ENCODE assay signal across 9 mouse cellular contexts in the genomic region with DNA sequence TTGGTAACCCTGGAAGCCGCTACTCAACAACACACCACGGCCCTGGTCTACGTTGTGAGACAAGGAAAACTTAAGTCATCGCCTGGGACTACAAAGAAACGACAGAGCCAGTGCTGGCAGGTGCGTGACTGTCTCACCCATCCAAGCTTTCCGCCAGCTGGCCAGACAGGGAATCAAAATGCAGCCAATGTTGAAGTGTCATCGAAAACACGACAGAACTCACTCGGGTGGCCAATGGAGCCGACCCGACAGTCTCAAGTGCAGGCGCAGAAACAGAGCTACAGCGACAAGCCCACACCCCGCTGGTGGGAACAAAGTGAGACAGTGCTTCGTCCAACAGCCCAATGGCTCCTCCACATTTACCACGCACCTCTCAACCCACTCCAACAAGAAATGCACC. TPM values are rescaled to one million over a fixed set of nuclear protein-coding genes. Genes with fewer than 3 reads are reported as not detected.
DNase-seq lines count a peak whose midpoint lies in the region; ATAC-seq lines count a peak whose summit lies in the region.
"Had no signal": no experiment of that assay in that cellular context is flagged by ENCODE, and none has a peak within 500 bp of the region (broad histone marks: within the 10 kb centered on the region; RNA-seq: fewer than 3 reads in every experiment).

No protein-coding gene starts in this region.

- no peaks in the 10 kb centered on the region for H3K36me3 ChIP-seq in embryonic facial prominence, embryonic 12.5 days
- peaks cover 14% of the 10 kb centered on the region for H3K36me3 ChIP-seq in embryonic facial prominence, embryonic 10.5 days (replicated peaks)
- peaks cover 4% of the 10 kb centered on the region; the same call in 1 of the 2 replicates for H3K36me3 ChIP-seq in embryonic facial prominence, embryonic 13.5 days

- H3K9ac ChIP-seq in embryonic facial prominence, embryonic 12.5 days = no peak overlapping the region
- no peak overlapping the region; the same call in 1 of the 2 replicates for H3K9ac ChIP-seq in embryonic facial prominence, embryonic 13.5 days

- H3K9me3 ChIP-seq in embryonic facial prominence, embryonic 12.5 days = no peaks in the 10 kb centered on the region
- H3K9me3 ChIP-seq in embryonic facial prominence, embryonic 10.5 days = no peaks in the 10 kb centered on the region
- no peaks in the 10 kb centered on the region for H3K9me3 ChIP-seq in embryonic facial prominence, embryonic 13.5 days

- H3K4me3 ChIP-seq in embryonic facial prominence, embryonic 12.5 days = no peak overlapping the region
- no peak overlapping the region for H3K4me3 ChIP-seq in embryonic facial prominence, embryonic 10.5 days
- H3K4me3 ChIP-seq in embryonic facial prominence, embryonic 13.5 days = no peak overlapping the region

- H3K4me2 ChIP-seq in embryonic facial prominence, embryonic 12.5 days (replicated peaks) = no peak overlapping the region
- no peak overlapping the region for H3K4me2 ChIP-seq in embryonic facial prominence, embryonic 13.5 days

- peaks cover 54% of the 10 kb centered on the region for H3K4me1 ChIP-seq in embryonic facial prominence, embryonic 12.5 days
- H3K4me1 ChIP-seq in embryonic facial prominence, embryonic 10.5 days = peaks cover 77% of the 10 kb centered on the region
- H3K4me1 ChIP-seq in embryonic facial prominence, embryonic 13.5 days = peaks cover 73% of the 10 kb centered on the region

- H3K27ac ChIP-seq in embryonic facial prominence, embryonic 12.5 days = 0 out of 2 replicates have a peak overlapping the region, but pooled peaks have one; percentile 31
- no peak overlapping the region for H3K27ac ChIP-seq in embryonic facial prominence, embryonic 10.5 days (replicated peaks)
- peak overlapping the region; percentile 63 for H3K27ac ChIP-seq in embryonic facial prominence, embryonic 13.5 days

- H3K27me3 ChIP-seq in embryonic facial prominence, embryonic 12.5 days = no peaks in the 10 kb centered on the region
- no peaks in the 10 kb centered on the region for H3K27me3 ChIP-seq in embryonic facial prominence, embryonic 10.5 days (replicated peaks; ENCODE audit: low read depth, poor library complexity, severe bottlenecking)
- no peaks in the 10 kb centered on the region for H3K27me3 ChIP-seq in embryonic facial prominence, embryonic 13.5 days

- 83% methylated on average over 17 of the region's 17 CpGs for WGBS in embryonic facial prominence, embryonic 12.5 days
- WGBS in embryonic facial prominence, embryonic 10.5 days = 89% methylated on average over 17 of the region's 17 CpGs
- 83% methylated on average over 17 of the region's 17 CpGs for WGBS in embryonic facial prominence, embryonic 13.5 days

- intact Hi-C loops in heart, postnatal 36 days (cut with DNase I) = no loop called here

- no peak for DNase-seq in embryonic facial prominence, embryonic 10.5 days (ENCODE audit: low spot score)
- DNase-seq in heart, postnatal 36 days = peak; percentile 49 to 56
- peak; percentile 74 for DNase-seq in lung, postnatal 10 days
- DNase-seq in B cell, adult 2 months = no peak
- DNase-seq in ovary, postnatal 36 days (ENCODE audit: low spot score) = no peak
- DNase-seq: thymus, postnatal 4 days had no signal

- no peak for ATAC-seq in embryonic facial prominence, embryonic 12.5 days (ENCODE audit: insufficient number of reproducible peaks, insufficient read depth, low FRiP score, low TSS enrichment)
- ATAC-seq in embryonic facial prominence, embryonic 13.5 days (ENCODE audit: insufficient number of reproducible peaks, insufficient read depth, low FRiP score, low TSS enrichment, low read depth) = no peak
- no peak for ATAC-seq in megakaryocyte progenitor cell, adult 5-6 weeks (replicated peaks; ENCODE audit: poor library complexity)

RNA-seq across cellular contexts. Expression of gene Ncor2, which starts 29.9 kb away (rescaled TPM):
- 31.6 and 33.4 TPM in 2 replicates for polyA plus RNA-seq in embryonic facial prominence, embryonic 12.5 days (2016; fragmentation: Nextera tagmentation; extraction: Ambion mirVana)
- polyA plus RNA-seq in embryonic facial prominence, embryonic 10.5 days (2016; fragmentation: Nextera tagmentation; extraction: Ambion mirVana) = 19.2 and 19.8 TPM in 2 replicates
- polyA plus RNA-seq in embryonic facial prominence, embryonic 13.5 days (2015; fragmentation: Nextera tagmentation; extraction: Ambion mirVana) = 35.1 and 36.2 TPM in 2 replicates
- total RNA-seq in heart, postnatal 36 days (2021) = 10 to 100 TPM; 70.5 to 74.8 TPM
- total RNA-seq in megakaryocyte progenitor cell, adult 5-6 weeks (2015) = 50.1 and 57.3 TPM in 2 replicates
- 8.4 and 10.9 TPM in 2 replicates for total RNA-seq in megakaryocyte progenitor cell, adult 5-6 weeks (2017)

Comparison
In these comparisons a context has a peak if more than half of its experiments do, and no peak if none do; other contexts are left out.
1. DNase-seq: peak in heart, postnatal 36 days (2 of 2) and lung, postnatal 10 days (single experiment); none in embryonic facial prominence, embryonic 10.5 days (single experiment), B cell, adult 2 months (0 of 2) and ovary, postnatal 36 days (single experiment).